In the genomic region with DNA sequence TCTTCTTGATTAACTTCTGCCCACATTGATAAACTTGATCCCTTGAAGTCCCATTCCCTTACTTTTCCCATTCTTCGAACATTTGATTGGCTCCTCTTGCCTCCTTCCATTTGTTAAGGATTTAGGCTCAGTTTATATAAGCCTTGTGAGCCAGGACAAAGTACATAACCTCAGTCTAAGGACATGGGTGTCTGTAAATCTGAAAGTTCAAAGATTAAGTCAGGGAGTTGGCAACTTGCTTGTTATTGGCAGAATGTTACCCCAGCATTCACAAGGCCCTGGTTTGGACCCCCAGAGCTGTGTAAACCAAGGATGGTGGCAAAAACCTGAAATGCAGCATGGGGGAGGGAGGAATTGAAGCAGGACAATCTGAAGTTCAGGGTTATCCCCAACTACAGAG, we compare ENCODE assay signal across 41 mouse cellular contexts. TPM values are rescaled to one million over a fixed set of nuclear protein-coding genes. Genes with fewer than 3 reads are reported as not detected.
"Had no signal": no experiment of that assay in that cellular context is flagged by ENCODE, and none has a peak within 500 bp of the region (broad histone marks: within the 10 kb centered on the region; RNA-seq: fewer than 3 reads in every experiment).

No protein-coding gene starts in this region.

- H3K4me1 ChIP-seq: forebrain, embryonic 15.5 days; heart, embryonic 15.5 days; hindbrain, embryonic 13.5 days; hindbrain, embryonic 15.5 days; kidney, embryonic 15.5 days; limb, embryonic 13.5 days; limb, embryonic 15.5 days had no signal

- H3K9ac ChIP-seq: forebrain, embryonic 15.5 days; forebrain, postnatal 0 days; heart, embryonic 13.5 days; heart, embryonic 15.5 days; hindbrain, embryonic 13.5 days; hindbrain, embryonic 15.5 days; kidney, embryonic 15.5 days; limb, embryonic 13.5 days; limb, embryonic 15.5 days; liver, embryonic 12.5 days; liver, embryonic 14.5 days had no signal

- H3K27ac ChIP-seq: forebrain, embryonic 15.5 days; heart, adult 2 months; heart, embryonic 13.5 days; heart, embryonic 15.5 days; hindbrain, embryonic 13.5 days; hindbrain, embryonic 15.5 days; hindbrain, postnatal 0 days; kidney, embryonic 15.5 days; limb, embryonic 13.5 days; limb, embryonic 15.5 days; liver, embryonic 12.5 days; liver, embryonic 14.5 days had no signal

- H3K27me3 ChIP-seq: forebrain, embryonic 15.5 days; heart, embryonic 13.5 days; heart, embryonic 15.5 days; hindbrain, embryonic 13.5 days; hindbrain, embryonic 15.5 days; kidney, embryonic 15.5 days; limb, embryonic 13.5 days; limb, embryonic 15.5 days; liver, embryonic 12.5 days had no signal

- H3K4me3 ChIP-seq: forebrain, embryonic 15.5 days; heart, adult 2 months; heart, embryonic 13.5 days; heart, embryonic 15.5 days; hindbrain, embryonic 13.5 days; hindbrain, embryonic 15.5 days; kidney, embryonic 15.5 days; limb, embryonic 13.5 days; limb, embryonic 15.5 days; liver, embryonic 12.5 days had no signal

- DNase-seq: forebrain, postnatal 0 days; gastrocnemius, postnatal 14 days; gastrocnemius, postnatal 36 days; heart, adult 11 months; heart, adult 2 months; heart, postnatal 14 days; heart, postnatal 36 days; layer of hippocampus, adult 9-11 months; layer of hippocampus, postnatal 36 days; left cerebral cortex, postnatal 4 days; lung, adult 18-20 months had no signal

- H3K36me3 ChIP-seq: forebrain, embryonic 15.5 days; heart, embryonic 13.5 days; heart, embryonic 15.5 days; hindbrain, embryonic 13.5 days; hindbrain, embryonic 15.5 days; kidney, embryonic 15.5 days; limb, embryonic 13.5 days; limb, embryonic 15.5 days; liver, embryonic 12.5 days had no signal

RNA-seq across cellular contexts. Expression of a gene that starts 1.4 kb away (rescaled TPM):
- total RNA-seq: gastrocnemius, adult 18-20 months; gastrocnemius, adult 8-10 months; gastrocnemius, postnatal 14 days; gastrocnemius, postnatal 36 days; heart, adult 2 months; heart, postnatal 14 days; heart, postnatal 36 days; hematopoietic stem cell, adult 5-6 weeks; layer of hippocampus, adult 18-20 months; layer of hippocampus, adult 8-10 months; layer of hippocampus, postnatal 14 days; layer of hippocampus, postnatal 36 days; left cerebral cortex, adult 18-20 months; left cerebral cortex, adult 8-10 months; left cerebral cortex, postnatal 10 days; left cerebral cortex, postnatal 25 days; left cerebral cortex, postnatal 4 days had no signal
- polyA plus RNA-seq: forebrain, embryonic 15.5 days; heart, embryonic 11.5 days; heart, embryonic 13.5 days; heart, embryonic 15.5 days; heart, postnatal 0 days; hindbrain, embryonic 11.5 days; hindbrain, embryonic 13.5 days; hindbrain, embryonic 15.5 days; hindbrain, postnatal 0 days; intestine, embryonic 14.5 days; intestine, embryonic 16.5 days; kidney, embryonic 15.5 days; large intestine, adult 2 months; limb, embryonic 11.5 days; limb, embryonic 13.5 days; limb, embryonic 15.5 days; liver, embryonic 12.5 days; liver, embryonic 14.5 days; liver, embryonic 16.5 days had no signal

RNA-seq across cellular contexts. Expression of a gene that starts 15.5 kb away (rescaled TPM):
- total RNA-seq: forebrain, postnatal 0 days; gastrocnemius, adult 18-20 months; gastrocnemius, adult 8-10 months; gastrocnemius, postnatal 14 days; gastrocnemius, postnatal 36 days; heart, adult 2 months; heart, postnatal 14 days; heart, postnatal 36 days; hematopoietic stem cell, adult 5-6 weeks; hindbrain, postnatal 0 days; layer of hippocampus, adult 18-20 months; layer of hippocampus, adult 8-10 months; layer of hippocampus, postnatal 14 days; layer of hippocampus, postnatal 36 days; left cerebral cortex, adult 18-20 months; left cerebral cortex, adult 8-10 months; left cerebral cortex, postnatal 10 days; left cerebral cortex, postnatal 25 days; left cerebral cortex, postnatal 4 days had no signal
- polyA plus RNA-seq: forebrain, embryonic 15.5 days; forebrain, postnatal 0 days; gonadal fat pad, adult 2 months; heart, adult 2 months; heart, embryonic 11.5 days; heart, embryonic 13.5 days; heart, embryonic 15.5 days; heart, postnatal 0 days; hindbrain, embryonic 11.5 days; hindbrain, embryonic 13.5 days; hindbrain, embryonic 15.5 days; hindbrain, postnatal 0 days; intestine, embryonic 14.5 days; intestine, embryonic 16.5 days; kidney, embryonic 15.5 days; large intestine, adult 2 months; limb, embryonic 11.5 days; limb, embryonic 13.5 days; limb, embryonic 15.5 days; liver, embryonic 12.5 days; liver, embryonic 14.5 days; liver, embryonic 16.5 days had no signal

RNA-seq across cellular contexts. Expression of a gene that starts 15.5 kb away (rescaled TPM):
- total RNA-seq: forebrain, postnatal 0 days; gastrocnemius, adult 18-20 months; gastrocnemius, adult 8-10 months; gastrocnemius, postnatal 14 days; gastrocnemius, postnatal 36 days; heart, adult 2 months; heart, postnatal 14 days; heart, postnatal 36 days; hematopoietic stem cell, adult 5-6 weeks; hindbrain, postnatal 0 days; layer of hippocampus, adult 18-20 months; layer of hippocampus, adult 8-10 months; layer of hippocampus, postnatal 14 days; layer of hippocampus, postnatal 36 days; left cerebral cortex, adult 18-20 months; left cerebral cortex, adult 8-10 months; left cerebral cortex, postnatal 10 days; left cerebral cortex, postnatal 25 days; left cerebral cortex, postnatal 4 days had no signal
- polyA plus RNA-seq: forebrain, embryonic 15.5 days; forebrain, postnatal 0 days; gonadal fat pad, adult 2 months; heart, adult 2 months; heart, embryonic 11.5 days; heart, embryonic 13.5 days; heart, embryonic 15.5 days; heart, postnatal 0 days; hindbrain, embryonic 11.5 days; hindbrain, embryonic 13.5 days; hindbrain, embryonic 15.5 days; hindbrain, postnatal 0 days; intestine, embryonic 14.5 days; intestine, embryonic 16.5 days; kidney, embryonic 15.5 days; large intestine, adult 2 months; limb, embryonic 11.5 days; limb, embryonic 13.5 days; limb, embryonic 15.5 days; liver, embryonic 12.5 days; liver, embryonic 14.5 days; liver, embryonic 16.5 days had no signal

RNA-seq across cellular contexts. Expression of a gene that starts 27.0 kb away (rescaled TPM):
- total RNA-seq: forebrain, postnatal 0 days; gastrocnemius, adult 18-20 months; gastrocnemius, adult 8-10 months; gastrocnemius, postnatal 14 days; gastrocnemius, postnatal 36 days; heart, adult 2 months; heart, postnatal 14 days; heart, postnatal 36 days; hematopoietic stem cell, adult 5-6 weeks; hindbrain, postnatal 0 days; layer of hippocampus, adult 18-20 months; layer of hippocampus, adult 8-10 months; layer of hippocampus, postnatal 14 days; layer of hippocampus, postnatal 36 days; left cerebral cortex, adult 18-20 months; left cerebral cortex, adult 8-10 months; left cerebral cortex, postnatal 10 days; left cerebral cortex, postnatal 25 days; left cerebral cortex, postnatal 4 days had no signal
- polyA plus RNA-seq: forebrain, embryonic 15.5 days; forebrain, postnatal 0 days; gonadal fat pad, adult 2 months; heart, adult 2 months; heart, embryonic 11.5 days; heart, embryonic 13.5 days; heart, embryonic 15.5 days; heart, postnatal 0 days; hindbrain, embryonic 11.5 days; hindbrain, embryonic 13.5 days; hindbrain, embryonic 15.5 days; hindbrain, postnatal 0 days; intestine, embryonic 14.5 days; intestine, embryonic 16.5 days; kidney, embryonic 15.5 days; large intestine, adult 2 months; limb, embryonic 11.5 days; limb, embryonic 13.5 days; limb, embryonic 15.5 days; liver, embryonic 12.5 days; liver, embryonic 14.5 days; liver, embryonic 16.5 days had no signal

RNA-seq across cellular contexts. Expression of a gene that starts 27.6 kb away (rescaled TPM):
- total RNA-seq: forebrain, postnatal 0 days; gastrocnemius, adult 18-20 months; gastrocnemius, adult 8-10 months; gastrocnemius, postnatal 14 days; gastrocnemius, postnatal 36 days; heart, adult 2 months; heart, postnatal 14 days; heart, postnatal 36 days; hematopoietic stem cell, adult 5-6 weeks; hindbrain, postnatal 0 days; layer of hippocampus, adult 18-20 months; layer of hippocampus, adult 8-10 months; layer of hippocampus, postnatal 14 days; layer of hippocampus, postnatal 36 days; left cerebral cortex, adult 18-20 months; left cerebral cortex, adult 8-10 months; left cerebral cortex, postnatal 10 days; left cerebral cortex, postnatal 25 days; left cerebral cortex, postnatal 4 days had no signal
- polyA plus RNA-seq: forebrain, embryonic 15.5 days; forebrain, postnatal 0 days; heart, embryonic 11.5 days; heart, embryonic 13.5 days; heart, embryonic 15.5 days; heart, postnatal 0 days; hindbrain, embryonic 11.5 days; hindbrain, embryonic 13.5 days; hindbrain, embryonic 15.5 days; hindbrain, postnatal 0 days; intestine, embryonic 14.5 days; intestine, embryonic 16.5 days; kidney, embryonic 15.5 days; large intestine, adult 2 months; limb, embryonic 11.5 days; limb, embryonic 13.5 days; limb, embryonic 15.5 days; liver, embryonic 12.5 days; liver, embryonic 14.5 days; liver, embryonic 16.5 days had no signal
